Mouse (Mus musculus) heart, adult 18-20 months (tissue): ENCODE results near the gene Tnip3. TPM values are rescaled to one million over a fixed set of nuclear protein-coding genes. Genes with fewer than 3 reads are reported as not detected.

Source experiments
- DNase-seq, 2 experiments: peaks; one replicate each; pipeline ENCODE4 v3.0.0; 2021 to 2022; ENCODE audit warnings: mixed read lengths in 1 of 2
- total RNA-seq, 2 experiments: library from RNA; stranded (reverse); gene quantifications; 2 replicates each; pipeline ENCODE4 v1.2.3; 2021

The Tnip3 gene
- total RNA-seq, 2 experiments from 2014 or later = 2.6 to 3.2 TPM

DNA sequence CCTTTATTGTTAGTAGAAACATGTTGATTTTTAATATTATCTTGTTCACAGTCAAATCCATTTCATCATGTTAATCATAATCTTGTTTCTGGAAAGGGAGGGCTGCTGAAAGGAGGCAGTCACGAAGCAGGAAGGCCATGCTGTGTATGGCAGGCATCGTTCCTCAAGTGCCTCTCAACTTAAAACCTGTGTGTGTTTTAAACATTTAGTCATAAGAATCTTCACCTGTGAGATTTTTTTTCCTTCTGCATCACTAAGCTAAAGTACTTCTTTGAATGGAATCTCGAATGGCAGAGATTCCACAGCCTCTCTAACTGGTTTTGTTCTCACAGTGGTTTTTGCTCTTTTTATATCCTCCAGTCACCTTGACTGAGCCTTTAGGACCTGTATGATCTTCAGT, 121.3 kb downstream of the Tnip3 start:
- no peak for DNase-seq

DNA sequence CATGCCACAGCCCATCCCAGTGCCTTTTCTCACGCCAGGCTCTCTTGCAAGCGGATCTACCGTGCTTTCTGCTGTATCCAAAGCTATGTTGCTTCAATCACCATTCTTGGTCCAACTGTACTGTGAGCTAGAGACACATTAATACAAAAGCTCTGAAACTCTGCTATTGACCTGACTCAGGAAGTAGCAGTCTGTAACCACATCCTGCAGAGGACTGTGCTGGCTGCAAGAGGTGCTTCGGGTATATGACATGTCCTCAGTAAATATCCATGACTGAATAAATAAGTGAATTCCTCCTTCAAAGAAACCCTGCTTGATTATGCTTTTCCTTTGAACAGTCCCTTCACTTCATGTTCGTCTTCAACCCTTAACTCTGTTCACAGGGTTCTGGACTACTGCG, 122.6 kb downstream of the Tnip3 start:
- DNase-seq = no peak

DNA sequence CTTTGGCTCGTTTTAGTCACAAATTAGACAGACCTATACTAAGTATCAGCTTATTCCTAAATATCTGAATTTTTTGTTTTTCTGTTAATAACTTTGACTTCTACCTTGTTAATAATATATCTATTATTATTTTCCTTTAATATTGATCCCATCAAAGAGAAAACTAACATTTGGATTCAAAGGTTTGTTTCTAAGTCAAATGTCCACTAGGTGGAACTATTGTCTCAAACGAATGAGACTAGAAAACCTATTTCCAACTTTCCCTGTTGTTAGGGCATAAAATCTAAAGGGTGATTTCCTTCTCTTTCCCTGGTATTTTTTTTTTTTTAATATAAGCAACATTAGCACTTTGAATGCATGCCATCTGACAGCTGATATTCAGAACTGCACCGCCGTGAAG, 126.3 kb downstream of the Tnip3 start:
- peak in 1 of 2 experiments; percentile 24 for DNase-seq

DNA sequence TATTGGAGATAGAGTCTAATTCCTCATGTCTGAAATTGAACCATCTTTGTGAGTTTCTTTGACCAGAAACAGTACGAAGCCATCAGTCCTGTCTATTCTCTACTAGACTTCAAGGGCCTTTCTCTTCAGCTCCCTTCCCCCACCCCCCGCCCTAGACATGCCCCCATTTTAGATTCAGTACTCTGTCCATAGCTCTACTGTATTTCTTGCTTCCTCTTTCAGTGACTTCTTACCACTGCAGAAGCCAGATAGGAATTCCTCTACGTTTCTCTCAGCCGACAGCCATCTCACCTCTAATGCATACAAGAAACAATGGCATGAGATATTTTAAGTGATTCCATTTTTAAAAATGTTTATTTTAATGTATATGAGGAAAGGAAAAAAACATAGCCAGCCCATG, 136.2 kb downstream of the Tnip3 start:
- DNase-seq = no peak

DNA sequence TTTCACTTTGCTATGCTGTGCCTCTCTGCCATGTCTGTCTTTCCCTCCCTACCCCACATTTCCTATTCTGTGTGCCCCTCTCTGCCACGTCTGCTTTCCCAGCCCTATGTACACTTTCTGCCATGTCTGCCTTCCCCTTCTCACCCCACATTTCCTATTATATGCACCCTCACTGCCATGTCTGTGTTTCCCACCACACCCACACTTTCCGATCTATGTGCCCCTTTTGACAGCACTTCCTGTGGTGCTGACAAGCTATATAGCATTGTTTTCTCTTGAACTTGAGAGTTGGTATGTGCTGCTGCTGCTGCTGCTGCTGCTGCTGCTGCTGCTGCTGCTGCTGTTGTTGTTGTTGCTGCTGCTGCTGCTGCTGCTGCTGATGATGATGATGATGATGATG, 136.9 kb downstream of the Tnip3 start:
- no peak for DNase-seq

DNA sequence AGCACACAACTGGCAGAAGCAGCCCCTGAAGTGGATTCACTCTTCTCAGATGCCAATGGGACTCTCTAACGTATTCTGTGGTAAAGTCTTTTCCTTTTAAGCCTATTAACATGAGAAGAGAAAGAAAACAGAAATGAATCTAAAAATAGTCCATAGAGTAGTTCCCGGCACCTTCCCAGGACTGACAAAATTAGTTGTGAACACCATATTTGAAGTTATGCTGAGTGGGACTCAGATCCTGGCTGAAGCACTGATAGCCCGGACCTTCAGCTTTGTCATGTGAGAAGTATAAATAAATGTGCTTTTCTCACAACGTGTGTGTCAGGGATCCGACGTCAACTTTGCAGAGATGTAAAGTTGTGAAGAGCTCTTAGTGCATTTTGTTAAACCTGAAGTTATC, 138.9 kb downstream of the Tnip3 start:
- DNase-seq = no peak

DNA sequence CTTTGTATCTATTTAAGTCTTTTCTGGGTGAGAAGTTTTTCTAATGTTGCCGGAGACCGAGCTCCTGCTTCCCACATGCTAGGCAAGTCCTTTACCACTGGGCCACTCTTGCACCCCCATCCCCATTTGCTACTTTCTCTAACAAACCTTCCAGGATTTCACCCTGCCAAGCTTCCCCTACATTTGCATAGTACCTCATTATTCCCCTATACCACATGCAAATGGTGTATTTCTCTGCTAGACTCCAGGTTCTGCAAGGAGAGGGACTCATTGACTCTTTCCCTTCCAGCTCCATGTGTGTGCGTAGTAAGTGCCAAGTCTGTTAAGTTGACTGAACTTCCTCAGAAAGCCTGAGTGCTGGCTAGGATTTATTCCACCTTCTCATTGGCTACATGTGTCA, 141.2 kb downstream of the Tnip3 start:
- no peak for DNase-seq

DNA sequence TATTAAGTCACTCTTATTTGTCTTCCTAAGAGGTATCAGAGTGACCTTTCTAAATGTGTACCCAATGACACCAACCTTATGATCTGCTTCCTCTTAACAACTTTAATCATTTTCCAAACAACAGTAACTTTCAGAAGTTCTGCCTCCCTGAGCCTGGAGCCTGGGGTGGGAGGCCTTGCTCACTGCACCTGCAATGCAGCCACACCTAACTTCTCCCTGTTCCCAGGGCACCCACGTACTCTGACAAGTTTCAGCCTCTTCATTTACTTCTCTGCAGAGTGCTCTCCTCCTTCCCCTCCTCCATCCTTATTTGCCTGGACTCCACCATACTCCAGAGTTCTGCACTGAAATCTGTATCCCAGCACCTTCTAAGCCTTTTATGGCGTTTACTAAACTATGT, 144.9 kb downstream of the Tnip3 start:
- no peak for DNase-seq

DNA sequence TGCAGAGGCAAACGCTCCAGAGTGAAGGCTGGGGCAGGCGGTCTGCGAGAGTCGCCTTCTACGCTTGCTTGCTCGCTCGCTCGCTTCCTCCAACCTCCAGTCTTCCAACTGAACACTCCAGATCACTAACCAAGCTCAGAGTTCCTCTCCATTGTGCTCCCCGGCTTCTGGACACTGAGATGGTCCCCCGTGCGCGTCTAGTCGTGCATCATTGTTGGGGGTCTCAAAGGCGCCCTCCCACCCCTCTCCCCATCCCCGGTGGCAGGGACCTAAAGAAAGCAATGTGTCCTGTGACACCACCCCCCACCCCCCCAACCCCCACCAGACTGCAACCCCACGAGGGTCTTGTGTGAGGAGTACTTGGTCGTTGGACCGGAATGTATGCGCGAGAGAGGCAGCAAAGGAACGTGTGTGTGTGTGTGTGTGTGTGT, 145.9 kb downstream of the Tnip3 start:
- DNase-seq = peak in 1 of 2 experiments; percentile 13

DNA sequence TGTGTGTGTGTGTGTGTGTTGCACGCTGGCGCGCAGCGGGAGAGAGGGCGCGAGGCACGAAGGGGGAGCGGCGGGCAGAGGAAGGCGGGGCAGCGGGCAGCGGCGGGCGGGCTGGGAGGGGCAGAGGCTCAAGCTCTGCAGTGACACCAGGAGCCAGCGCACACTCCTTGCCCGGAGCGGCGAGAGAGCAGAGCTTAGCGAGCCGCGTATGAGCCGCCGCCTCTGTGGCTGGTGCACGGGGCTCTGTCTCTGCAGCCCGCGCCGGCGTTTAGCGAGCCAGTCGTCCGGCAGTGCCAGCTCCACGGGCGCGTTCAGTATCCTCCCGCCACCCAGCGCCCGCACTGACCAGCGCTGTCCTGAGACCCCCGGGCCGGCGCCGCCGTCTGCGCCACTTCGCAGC, 146.3 kb downstream of the Tnip3 start, which contains the start of gene Ndnf:
TSS of gene Ndnf (plus strand) at position 140 of the 400 bp plus-strand sequence.
- peak; percentile 67 to 73 for DNase-seq

DNA sequence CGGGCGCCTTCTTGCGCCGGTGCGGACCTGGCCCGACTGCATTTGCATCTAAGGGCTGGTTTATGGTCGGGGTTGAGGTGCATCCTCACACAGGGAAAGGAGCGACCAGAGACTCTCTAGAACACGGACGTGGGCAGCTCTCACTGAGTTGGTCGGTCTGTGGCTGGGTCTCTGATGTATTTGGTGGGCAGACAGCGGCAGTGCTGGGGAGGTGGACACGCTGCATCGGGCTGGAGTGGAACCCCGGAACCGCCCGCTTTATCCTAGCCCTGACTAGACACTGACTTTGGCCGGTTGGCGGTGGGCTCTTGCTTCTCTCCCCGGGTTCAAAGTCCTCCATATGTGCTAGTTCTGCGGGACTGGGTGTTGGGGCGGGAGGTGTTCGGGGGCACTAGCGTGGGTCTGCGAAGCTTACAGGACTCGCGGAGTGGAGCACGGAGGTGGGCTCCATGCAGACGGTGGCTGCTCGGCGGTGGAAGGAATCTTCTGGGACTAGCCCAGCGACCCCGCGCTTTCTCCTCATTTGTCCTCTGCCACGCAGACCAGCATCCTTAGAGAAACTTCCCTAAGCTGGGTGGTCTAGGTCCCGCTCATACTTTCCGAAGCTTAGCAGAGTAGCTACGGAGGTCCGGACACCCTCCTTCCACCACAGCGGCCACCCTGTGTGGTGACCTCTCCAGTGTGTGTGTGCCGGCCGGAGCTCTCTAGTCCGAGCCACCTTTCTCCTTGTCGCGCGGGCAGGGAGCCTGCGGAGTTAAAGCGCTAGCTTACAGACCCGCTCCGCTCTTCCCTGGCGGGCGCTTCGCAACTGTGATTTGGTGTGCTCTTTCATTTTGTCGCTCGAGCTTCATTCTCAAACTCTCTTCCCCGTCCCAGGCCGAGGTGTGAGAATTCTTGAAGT, 147.3 kb downstream of the Tnip3 start:
- peak; percentile 21 to 46 for DNase-seq

Other genes with a start within 250 kb of the Tnip3 start
- gene C130060K24Rik, start 144.2 kb upstream of the Tnip3 start, total RNA-seq = not detected
- gene Ndnf, start 146.3 kb downstream of the Tnip3 start, total RNA-seq = 1 to 10 TPM; 2.7 to 4.3 TPM